Mouse (Mus musculus) spleen, postnatal 10 days (tissue): Measurements from ENCODE around the gene Sars2.
A peak's percentile ranks its signal among the peaks of the same experiment; 100 is the strongest.
"Not testable (repeated sequence)": the region's sequence is repeated elsewhere in the genome, so short reads cannot be mapped to it uniquely, and the experiment has no call there.

Experiments used
- DNase-seq, 2 experiments: peaks; one replicate each; pipeline ENCODE4 v3.0.0; 2021 to 2022; ENCODE audit warnings: low spot score in 2 of 2

Sars2 gene

GRCm38 (mm10) chr7:28741709-28742438 is at the start of gene Sars2, which contains the start of gene Mrps12:
Gene Sars2, plus strand, starts transcription at chr7:28741992.
Gene Mrps12, minus strand, starts transcription at chr7:28741820.
- DNase-seq = peak; percentile 93 to 97

- DNase-seq = no peak
Observed at GRCm38 (mm10) chr7:28692545-28693320, 49.1 kb upstream of the Sars2 start, which contains the start of gene Fbxo27. Gene Fbxo27, plus strand, starts transcription at chr7:28692849.

GRCm38 (mm10) chr7:28693321-28693966 is 48.3 kb upstream of the Sars2 start:
- peak; percentile 31 to 80 for DNase-seq

GRCm38 (mm10) chr7:28694423-28694822 is 47.4 kb upstream of the Sars2 start:
- DNase-seq = no peak

GRCm38 (mm10) chr7:28694966-28695511 is 46.8 kb upstream of the Sars2 start:
- no peak for DNase-seq

- no peak for DNase-seq
Observed at GRCm38 (mm10) chr7:28697277-28697676, 44.5 kb upstream of the Sars2 start.

GRCm38 (mm10) chr7:28700269-28700668 is 41.5 kb upstream of the Sars2 start:
- DNase-seq = no peak

- DNase-seq = not testable (repeated sequence)
Observed at GRCm38 (mm10) chr7:28701306-28701705, 40.5 kb upstream of the Sars2 start.

- DNase-seq = no peak
Observed at GRCm38 (mm10) chr7:28702601-28703143, 39.1 kb upstream of the Sars2 start.

- DNase-seq = no peak
Observed at GRCm38 (mm10) chr7:28709454-28709853, 32.3 kb upstream of the Sars2 start.

GRCm38 (mm10) chr7:28710962-28711361 is 30.8 kb upstream of the Sars2 start:
- peak in 1 of 2 experiments; percentile 35 for DNase-seq

- DNase-seq = no peak
Observed at GRCm38 (mm10) chr7:28714667-28715066, 27.1 kb upstream of the Sars2 start.

- DNase-seq = no peak
Observed at GRCm38 (mm10) chr7:28715598-28715997, 26.2 kb upstream of the Sars2 start.

- DNase-seq = peak in 1 of 2 experiments; percentile 53
Observed at GRCm38 (mm10) chr7:28716590-28717281, 25.1 kb upstream of the Sars2 start, which contains the start of gene Fbxo17. Gene Fbxo17, plus strand, starts transcription at chr7:28716804.

- no peak for DNase-seq
Observed at GRCm38 (mm10) chr7:28717726-28718125, 24.1 kb upstream of the Sars2 start.

GRCm38 (mm10) chr7:28719159-28719558 is 22.6 kb upstream of the Sars2 start:
- DNase-seq = no peak

- DNase-seq = no peak
Observed at GRCm38 (mm10) chr7:28719650-28720049, 22.1 kb upstream of the Sars2 start.

- DNase-seq = no peak
Observed at GRCm38 (mm10) chr7:28720753-28721537, 20.8 kb upstream of the Sars2 start.

GRCm38 (mm10) chr7:28722079-28722478 is 19.7 kb upstream of the Sars2 start:
- DNase-seq = no peak

GRCm38 (mm10) chr7:28724613-28725012 is 17.2 kb upstream of the Sars2 start:
- no peak for DNase-seq
